Mouse (Mus musculus) hindbrain, embryonic 11.5 days (tissue): Measurements from ENCODE around the gene Ndc1. TPM values are rescaled to one million over a fixed set of nuclear protein-coding genes. Genes with fewer than 3 reads are reported as not detected.
A peak's percentile ranks its signal among the peaks of the same experiment; 100 is the strongest.

ENCODE experiments used
- ATAC-seq: fragments of 200-750 bp; cut with Nextera tagmentation; 2 replicates; pipeline ENCODE4 v1.8.0; 2017; ENCODE audit warnings: mild to moderate bottlenecking, moderate TSS enrichment, moderate library complexity; ENCODE audit not compliant: low FRiP score
- DNase-seq: peaks from one replicate; pipeline ENCODE4 v3.0.0-alpha.2; 2015; ENCODE audit warnings: low spot score
- H3K27ac ChIP-seq: fragments of 300-500 bp; sonication (generic); 2 replicates; pipeline ENCODE4 v1.5.1; 2014; ENCODE audit warnings: mild to moderate bottlenecking, low read depth, low read length
- H3K27me3 ChIP-seq: fragments of 300-500 bp; sonication (generic); 2 replicates; pipeline ENCODE4 v1.6.1; 2014; ENCODE audit warnings: mild to moderate bottlenecking, low read length, moderate library complexity, mixed read lengths; ENCODE audit not compliant: control insufficient read depth, insufficient read depth
- H3K36me3 ChIP-seq: fragments of 300-500 bp; sonication (generic); 2 replicates; pipeline ENCODE4 v1.6.1; 2014; ENCODE audit warnings: mild to moderate bottlenecking, low read length, moderate library complexity, mixed read lengths; ENCODE audit not compliant: control insufficient read depth, insufficient read depth
- H3K4me1 ChIP-seq: fragments of 300-500 bp; sonication (generic); replicated peaks from 2 replicates; pipeline ENCODE4 v1.6.1; 2014; ENCODE audit warnings: low read length, mixed read lengths; ENCODE audit not compliant: control insufficient read depth, insufficient read depth
- H3K4me2 ChIP-seq: fragments of 300-500 bp; sonication (generic); replicated peaks from 2 replicates; pipeline ENCODE4 v1.6.1; 2014; ENCODE audit warnings: mild to moderate bottlenecking, low read depth, low read length
- H3K4me3 ChIP-seq: fragments of 300-500 bp; sonication (generic); 2 replicates; pipeline ENCODE4 v1.5.1; 2014; ENCODE audit warnings: low read depth, low read length
- H3K9ac ChIP-seq: fragments of 300-500 bp; sonication (generic); 2 replicates; pipeline ENCODE4 v1.6.1; 2014; ENCODE audit warnings: low read depth, low read length
- H3K9me3 ChIP-seq: fragments of 300-500 bp; sonication (generic); 2 replicates; pipeline ENCODE4 v1.6.1; 2016; ENCODE audit warnings: low read length; ENCODE audit not compliant: control insufficient read depth
- WGBS: fragments of 180-500 bp; shearing (Covaris S2); extraction: QIAGEN DNeasy Blood & Tissue Kit; methylation state at CpG from one replicate; pipeline ENCODE4 v1.1.7; 2014; 5-methylcytosine and 5-hydroxymethylcytosine counted together
- polyA plus RNA-seq: library from polyadenylated mRNA; unstranded; fragments of >200 nt; fragmentation: Nextera tagmentation; extraction: Ambion mirVana; gene quantifications from 2 replicates; pipeline ENCODE4 v1.2.1, GENCODE M21; 2014

Gene Ndc1
- polyA plus RNA-seq, 1 experiment from 2014 or later, result 34.2 TPM

DNA sequence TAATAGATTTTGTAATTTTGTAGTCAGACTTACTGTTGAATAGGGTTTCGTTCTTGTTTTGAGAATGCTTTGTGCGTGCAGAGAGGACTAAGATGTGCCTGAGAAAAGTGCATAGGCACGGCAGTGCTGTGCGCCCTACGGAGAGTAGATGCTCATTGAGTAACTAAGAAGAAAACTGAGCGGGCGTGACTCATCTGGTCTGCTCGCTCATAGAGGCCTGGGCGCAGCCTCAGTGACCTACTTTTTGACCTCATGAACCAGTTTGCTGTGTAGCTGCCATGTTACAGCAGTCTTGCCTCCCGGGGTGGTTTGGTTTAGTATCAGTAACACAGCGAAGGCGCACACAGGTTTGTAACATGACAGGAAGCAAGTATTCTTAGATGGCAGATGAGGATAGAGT lies 58.0 kb downstream of the Ndc1 start:
- no peak for ATAC-seq

DNA sequence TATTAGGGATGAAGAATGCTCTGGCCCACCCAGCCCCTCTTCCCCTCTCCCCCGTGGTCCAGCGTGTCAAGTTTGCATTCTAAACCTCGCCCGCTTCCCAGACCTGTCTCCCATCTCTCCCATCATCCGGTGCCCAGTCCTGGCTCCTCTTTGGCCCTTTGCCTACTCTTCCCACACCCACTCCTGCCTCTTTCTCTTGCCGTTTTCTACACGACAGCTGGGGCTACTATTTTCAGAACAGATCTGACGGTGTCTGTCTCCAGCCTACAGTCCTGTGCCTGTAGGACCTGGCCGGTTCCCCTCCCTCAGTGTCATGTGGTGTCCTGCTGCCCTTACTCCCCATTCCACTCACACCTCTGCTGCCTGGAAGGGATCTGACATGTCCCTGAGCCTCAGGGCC lies 59.0 kb downstream of the Ndc1 start:
- DNase-seq (no peak), ATAC-seq (no peak)
- Histone ChIP-seq H3K9me3 (no peaks in the 10 kb centered on the region), H3K36me3 (no peaks in the 10 kb centered on the region), H3K9ac (no peak overlapping the region), H3K4me1 (peaks cover 2% of the 10 kb centered on the region; the same call in 1 of the 2 replicates), H3K27me3 (no peaks in the 10 kb centered on the region), H3K4me3 (no peak overlapping the region), H3K27ac (no peak overlapping the region), H3K4me2 (no peak overlapping the region)
- WGBS, result 84% methylated on average over 9 of the region's 9 CpGs

More for the DNA sequence above, 58.0 kb downstream of the Ndc1 start:
- Histone ChIP-seq H3K27me3 (no peaks in the 10 kb centered on the region), H3K4me1 (peaks cover 2% of the 10 kb centered on the region; the same call in 1 of the 2 replicates), H3K9ac (no peak overlapping the region), H3K36me3 (no peaks in the 10 kb centered on the region), H3K27ac (no peak overlapping the region), H3K4me3 (no peak overlapping the region), H3K4me2 (no peak overlapping the region), H3K9me3 (no peaks in the 10 kb centered on the region)
- no peak for DNase-seq
- WGBS, result 92% methylated on average over 12 of the region's 12 CpGs

DNA sequence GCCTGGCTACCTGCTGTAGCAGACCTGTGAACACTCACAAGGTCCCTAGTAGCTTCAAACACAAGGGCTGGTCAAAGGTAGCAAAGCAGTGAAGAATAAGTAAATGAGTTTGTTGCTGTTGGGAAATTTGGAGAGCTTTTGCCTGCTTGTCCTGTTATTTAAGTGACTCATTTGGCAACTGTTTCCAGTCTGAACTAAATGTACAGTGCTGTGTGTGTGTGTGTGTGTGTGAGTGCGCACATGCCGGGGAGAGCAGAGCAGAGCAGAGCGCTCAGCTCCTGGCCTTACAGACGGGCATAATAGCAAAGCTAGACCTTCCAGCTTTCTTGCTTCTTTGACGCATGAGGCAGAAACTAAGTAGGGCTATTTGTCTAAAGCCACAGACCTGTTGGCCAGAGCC lies 65.1 kb downstream of the Ndc1 start:
- H3K4me1 ChIP-seq, result peaks cover 6% of the 10 kb centered on the region; the same call in 1 of the 2 replicates
- ATAC-seq (no peak), DNase-seq (no peak)
- H3K4me2 ChIP-seq, result no peak overlapping the region
- 87% methylated on average over 5 of the region's 5 CpGs for WGBS
- H3K9ac ChIP-seq, result no peak overlapping the region
- H3K4me3 ChIP-seq, result no peak overlapping the region
- no peaks in the 10 kb centered on the region for H3K9me3 ChIP-seq
- no peak overlapping the region for H3K27ac ChIP-seq
- H3K27me3 ChIP-seq, result peaks cover 44% of the 10 kb centered on the region
- H3K36me3 ChIP-seq, result no peaks in the 10 kb centered on the region

DNA sequence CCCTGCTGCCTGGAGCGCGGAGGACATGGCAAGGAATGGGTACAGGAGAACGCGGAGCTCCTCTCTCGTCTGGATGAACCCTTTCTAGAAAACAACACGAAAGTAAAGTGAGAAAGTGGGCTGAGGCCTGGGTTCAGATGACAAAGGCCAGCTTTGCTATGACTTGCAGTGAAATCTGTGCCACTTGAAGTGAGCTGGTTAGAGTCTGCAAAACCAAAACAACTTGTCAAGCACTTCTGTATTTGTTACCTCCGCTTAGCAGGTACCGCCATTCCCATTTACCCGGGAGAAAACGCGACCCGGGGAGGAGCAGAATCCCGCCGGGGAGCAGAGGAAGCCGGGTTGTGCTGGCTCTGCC lies 66.4 kb downstream of the Ndc1 start:
- DNase-seq (no peak), ATAC-seq (no peak; the same call in 1 of the 2 replicates)
- Histone ChIP-seq H3K4me1 (peaks cover 6% of the 10 kb centered on the region; the same call in 1 of the 2 replicates), H3K36me3 (no peaks in the 10 kb centered on the region), H3K4me2 (peak overlapping the region; percentile 99), H3K9ac (peak overlapping the region; percentile 62), H3K27me3 (peaks cover 51% of the 10 kb centered on the region), H3K9me3 (no peaks in the 10 kb centered on the region), H3K4me3 (peak overlapping the region; percentile 70), H3K27ac (no peak overlapping the region)
- 5% methylated on average over 15 of the region's 15 CpGs for WGBS

DNA sequence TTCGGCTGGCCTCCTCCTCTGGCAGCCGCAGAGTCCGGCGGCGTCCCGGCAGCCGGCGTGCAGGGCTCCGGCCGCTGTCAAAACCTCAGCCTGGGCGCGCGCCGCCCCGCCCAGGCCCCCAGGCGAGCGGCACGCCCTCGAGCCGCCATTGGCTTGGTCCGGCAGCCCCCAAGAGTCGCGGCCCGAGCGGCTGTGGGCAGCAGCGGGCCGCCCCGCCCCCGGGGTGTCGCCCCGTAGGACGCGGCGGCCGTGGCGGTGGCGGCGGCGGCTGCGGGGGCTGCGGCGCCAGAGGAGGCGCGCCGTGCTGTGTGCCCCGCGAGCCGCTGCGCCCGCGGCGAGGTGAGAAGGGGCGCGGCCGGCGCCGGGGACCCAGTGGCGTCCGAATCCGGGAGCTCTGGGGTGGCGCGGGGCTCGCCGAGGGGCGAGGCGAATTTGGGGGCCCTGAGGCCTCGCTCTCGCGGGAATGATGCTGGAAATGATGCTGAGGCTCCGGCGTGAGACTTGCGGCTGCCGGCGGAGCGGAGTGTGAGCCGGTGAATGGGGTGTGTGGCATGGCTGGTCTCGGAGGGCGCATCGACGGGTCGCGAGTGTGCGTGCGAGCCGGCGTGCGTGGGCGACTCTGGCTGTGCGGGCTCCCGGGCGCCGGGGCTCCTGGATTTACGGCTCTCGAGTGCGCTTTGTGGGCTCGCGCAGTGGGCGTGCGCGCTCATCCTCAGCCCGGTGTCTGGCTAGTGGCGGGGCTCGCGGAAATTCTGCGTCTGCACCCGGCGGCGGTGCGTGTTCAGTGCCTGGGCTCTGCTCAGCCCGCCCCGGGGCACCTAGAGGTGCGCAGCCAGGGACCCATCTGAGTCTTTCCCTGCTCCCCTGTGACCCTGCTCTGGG lies 67.0 kb downstream of the Ndc1 start, which contains the start of gene Glis1:
Gene Glis1, plus strand, starts transcription at position 236 of the 882 bp plus-strand sequence.
- H3K27ac ChIP-seq, result no peak within 1 kb of the TSS

DNA sequence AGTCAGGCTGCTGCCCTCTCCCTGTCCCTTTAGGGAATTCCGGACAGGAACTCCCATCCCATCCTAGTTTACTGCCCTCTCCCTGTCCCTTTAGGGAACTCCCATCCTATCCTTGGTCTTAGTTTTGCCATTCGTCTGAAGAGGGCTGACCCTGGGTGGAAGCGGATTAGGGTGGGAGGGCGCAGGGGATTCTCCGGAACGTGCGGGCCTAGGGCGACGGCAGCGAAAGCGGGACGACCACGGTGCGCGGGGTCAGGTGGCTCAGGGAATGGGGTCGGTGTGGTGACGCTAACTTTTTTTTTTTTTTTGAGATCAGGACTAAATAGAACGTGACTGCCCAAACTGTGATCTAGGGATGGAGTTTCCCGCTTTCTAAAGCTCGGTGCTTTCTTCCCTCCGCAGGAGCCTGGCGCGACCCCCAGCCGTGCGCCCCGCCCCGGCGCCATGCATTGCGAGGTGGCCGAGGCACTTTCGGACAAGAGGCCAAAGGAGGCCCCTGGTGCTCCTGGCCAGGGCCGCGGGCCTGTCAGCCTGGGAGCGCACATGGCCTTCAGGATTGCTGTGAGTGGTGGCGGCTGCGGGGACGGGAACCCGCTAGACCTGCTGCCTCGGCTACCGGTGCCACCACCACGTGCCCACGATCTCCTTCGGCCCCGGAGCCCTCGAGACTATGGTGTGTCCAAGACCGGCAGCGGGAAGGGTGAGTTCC lies 67.8 kb downstream of the Ndc1 start:
- Histone ChIP-seq H3K9ac (peak overlapping the region; percentile 62), H3K36me3 (no peaks in the 10 kb centered on the region), H3K27me3 (peaks cover 51% of the 10 kb centered on the region), H3K9me3 (no peaks in the 10 kb centered on the region), H3K27ac (no peak overlapping the region), H3K4me1 (peaks cover 6% of the 10 kb centered on the region; the same call in 1 of the 2 replicates), H3K4me2 (peak overlapping the region; percentile 99), H3K4me3 (peak overlapping the region; percentile 70)
- DNase-seq, result peak; percentile 49
- 1% methylated on average over 47 of the region's 47 CpGs for WGBS
- no peak; the same call in 1 of the 2 replicates for ATAC-seq

More for the DNA sequence above, 67.0 kb downstream of the Ndc1 start, which contains the start of gene Glis1:
- ATAC-seq (peak; percentile 91), DNase-seq (peak; percentile 82)
- peaks cover 51% of the 10 kb centered on the region for H3K27me3 ChIP-seq
- H3K4me3 ChIP-seq, result peak within 1 kb of the TSS; percentile 70
- under 1% methylated on average over 73 of the region's 112 CpGs for WGBS
- no peaks in the 10 kb centered on the region for H3K9me3 ChIP-seq
- H3K4me1 ChIP-seq, result peaks cover 6% of the 10 kb centered on the region; the same call in 1 of the 2 replicates
- peak within 1 kb of the TSS; percentile 62 for H3K9ac ChIP-seq
- no peaks in the 10 kb centered on the region for H3K36me3 ChIP-seq
- H3K4me2 ChIP-seq, result peak within 1 kb of the TSS; percentile 99

DNA sequence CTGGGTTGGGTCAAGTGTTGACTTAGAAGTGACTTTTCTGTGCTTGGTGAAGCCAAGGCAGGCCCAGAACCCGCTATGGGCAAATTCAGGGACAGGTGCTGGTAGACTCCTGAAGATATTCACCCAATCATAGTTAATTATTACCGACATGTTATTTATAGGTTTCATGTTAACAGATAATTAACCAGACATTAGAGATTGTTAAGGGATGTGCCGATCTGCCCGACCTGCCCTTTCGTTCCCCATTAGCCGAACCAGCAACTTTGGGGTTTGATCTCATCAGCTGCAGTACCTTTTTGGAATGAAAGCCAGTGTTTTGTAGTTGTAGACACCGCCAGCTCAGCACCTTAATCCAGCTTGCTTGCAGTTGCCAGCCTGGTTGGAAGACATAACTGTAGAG lies 68.9 kb downstream of the Ndc1 start:
- H3K9ac ChIP-seq, result no peak overlapping the region
- no peaks in the 10 kb centered on the region for H3K9me3 ChIP-seq
- peaks cover 6% of the 10 kb centered on the region; the same call in 1 of the 2 replicates for H3K4me1 ChIP-seq
- no peak overlapping the region for H3K27ac ChIP-seq
- H3K4me2 ChIP-seq, result no peak overlapping the region
- peaks cover 54% of the 10 kb centered on the region for H3K27me3 ChIP-seq
- ATAC-seq (no peak), DNase-seq (no peak)
- H3K4me3 ChIP-seq, result no peak overlapping the region
- 88% methylated on average over 7 of the region's 7 CpGs for WGBS
- H3K36me3 ChIP-seq, result no peaks in the 10 kb centered on the region

DNA sequence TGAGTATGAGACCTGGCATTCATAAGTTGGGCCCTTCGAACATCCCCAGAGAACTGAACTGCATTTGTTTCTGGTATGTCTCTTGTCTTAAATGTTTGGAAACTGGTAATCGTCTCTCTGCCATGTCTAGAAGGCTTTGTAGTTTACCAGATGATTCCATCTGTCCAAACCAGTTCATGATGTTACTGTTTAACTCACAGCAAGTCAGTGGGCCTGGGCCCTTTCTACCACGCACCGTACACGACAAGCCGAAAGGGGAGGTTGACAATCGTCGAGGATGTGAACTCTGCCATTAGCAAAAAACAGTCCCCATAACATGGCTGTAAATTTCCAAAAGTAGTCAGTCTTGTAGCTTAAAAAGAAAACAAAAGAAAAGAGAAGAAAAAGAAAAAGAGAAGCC lies 71.2 kb downstream of the Ndc1 start:
- Histone ChIP-seq H3K27ac (no peak overlapping the region), H3K4me3 (no peak overlapping the region), H3K9ac (no peak overlapping the region), H3K36me3 (no peaks in the 10 kb centered on the region), H3K4me1 (peaks cover 6% of the 10 kb centered on the region; the same call in 1 of the 2 replicates), H3K9me3 (no peaks in the 10 kb centered on the region), H3K27me3 (peaks cover 46% of the 10 kb centered on the region), H3K4me2 (no peak overlapping the region)
- DNase-seq, result no peak
- 86% methylated on average over 8 of the region's 8 CpGs for WGBS
- no peak for ATAC-seq
